Mouse (Mus musculus): ENCODE measurements at regions not wholly inside any gene's neighbourhood (a gene's known extent, or its start where the extent isn't known, plus 50 kb on each side); places are given as distances from the start of the nearest gene placed in this dataset.

DNA sequence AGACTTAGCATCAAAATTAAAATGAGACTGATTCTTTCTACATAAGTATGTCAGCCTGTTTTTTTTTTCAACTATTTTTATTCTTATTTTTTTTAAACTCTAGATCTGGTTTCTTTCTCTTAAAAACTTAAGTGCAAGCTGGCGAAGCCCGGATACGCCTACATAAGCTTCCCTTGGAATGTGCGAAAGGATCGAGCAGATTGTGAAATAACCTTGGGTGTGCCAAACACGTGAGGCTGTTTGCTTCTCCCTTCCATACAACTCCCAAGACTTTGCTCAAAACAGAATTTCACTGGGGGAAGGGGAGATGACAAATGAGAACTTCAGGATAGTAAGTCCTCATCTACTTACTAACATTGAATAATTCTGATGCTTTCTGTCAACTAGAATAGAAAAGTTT, 236.3 kb downstream of the Pdcd6ip start:
- Histone ChIP-seq H3K9me3 (replicated peaks; ENCODE audit: control insufficient read depth, low read length) (no peaks in the 10 kb centered on the region; the same call in 1 of the 2 replicates), H3K36me3 (ENCODE audit: control insufficient read depth, insufficient read depth) (no peaks in the 10 kb centered on the region), H3K4me3 (ENCODE audit: low read length) (no peak overlapping the region), H3K27ac (ENCODE audit: low read length) (no peak overlapping the region), H3K4me1 (ENCODE audit: control insufficient read depth, insufficient read depth, low read length) (no peaks in the 10 kb centered on the region), H3K4me2 (ENCODE audit: low read depth, low read length) (no peak overlapping the region), H3K27me3 (ENCODE audit: control insufficient read depth, insufficient read depth, low read length) (no peaks in the 10 kb centered on the region), H3K9ac (ENCODE audit: low read length) (no peak overlapping the region)
- 80% methylated on average over 6 of the region's 6 CpGs for WGBS
- no peak for ATAC-seq (replicated peaks; ENCODE audit: extremely low read depth, insufficient read depth, low FRiP score)

DNA sequence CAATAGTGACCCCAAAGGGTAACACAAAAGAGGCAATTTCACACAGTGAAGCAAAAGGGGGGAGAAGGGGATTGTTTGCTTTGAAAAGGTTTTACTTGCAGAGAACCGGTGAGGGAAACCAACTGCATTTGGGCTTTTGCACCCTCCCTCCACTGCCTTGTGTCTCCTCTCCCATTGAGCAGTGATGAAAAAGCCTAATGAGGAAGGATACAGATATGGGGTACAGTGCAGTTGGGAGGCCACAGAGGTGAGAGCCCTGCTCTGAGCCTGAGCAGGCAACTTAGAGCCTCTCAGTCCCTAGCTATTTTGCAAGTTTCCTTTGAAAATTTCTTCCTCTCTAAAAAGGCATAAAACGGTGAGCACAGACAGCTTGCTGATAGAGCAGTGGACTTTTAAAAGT, 245.2 kb downstream of the Pdcd6ip start:
- no peak overlapping the region for H3K4me2 ChIP-seq (ENCODE audit: low read depth, low read length)
- H3K9me3 ChIP-seq (replicated peaks; ENCODE audit: control insufficient read depth, low read length): no peaks in the 10 kb centered on the region
- H3K4me3 ChIP-seq (ENCODE audit: low read length): no peak overlapping the region
- H3K27me3 ChIP-seq (ENCODE audit: control insufficient read depth, insufficient read depth, low read length): no peaks in the 10 kb centered on the region
- ATAC-seq (replicated peaks; ENCODE audit: extremely low read depth, insufficient read depth, low FRiP score): no peak
- H3K36me3 ChIP-seq (ENCODE audit: control insufficient read depth, insufficient read depth): no peaks in the 10 kb centered on the region
- 53% methylated on average over 2 of the region's 2 CpGs for WGBS
- H3K4me1 ChIP-seq (ENCODE audit: control insufficient read depth, insufficient read depth, low read length): no peaks in the 10 kb centered on the region
- H3K9ac ChIP-seq (ENCODE audit: low read length): no peak overlapping the region
- no peak overlapping the region for H3K27ac ChIP-seq (ENCODE audit: low read length)

DNA sequence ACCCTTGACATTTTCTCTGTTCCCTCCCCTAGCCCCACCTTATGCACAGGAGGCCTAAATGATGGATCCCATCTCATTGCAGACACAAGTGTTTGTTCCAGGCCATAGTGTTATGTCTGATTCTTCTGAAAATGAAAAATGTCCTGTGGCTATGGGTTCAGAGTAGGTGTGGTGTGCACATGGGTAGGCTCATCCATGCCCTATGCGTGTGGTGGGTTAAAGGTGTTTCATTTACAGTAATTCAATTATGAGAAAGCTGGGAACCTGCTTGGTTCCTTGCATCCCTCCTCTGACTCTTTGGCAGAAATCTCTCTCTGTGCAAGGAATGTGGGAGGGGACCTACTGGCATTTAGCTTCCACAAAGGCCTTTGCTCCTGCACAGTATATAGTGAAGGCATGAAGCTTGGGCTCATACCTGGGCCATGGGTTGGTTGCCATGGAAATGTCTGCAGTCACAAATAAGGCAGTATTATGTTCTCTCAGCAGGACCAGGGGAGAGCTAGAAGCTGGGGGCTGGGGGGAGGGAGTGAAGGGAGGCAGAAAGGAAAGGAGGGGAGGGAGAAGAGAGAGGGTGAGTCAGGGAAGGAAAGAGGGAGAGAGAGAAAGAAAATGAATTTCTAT, 245.7 kb downstream of the Pdcd6ip start:
- Histone ChIP-seq H3K9ac (ENCODE audit: low read length) (no peak overlapping the region), H3K4me3 (ENCODE audit: low read length) (no peak overlapping the region), H3K36me3 (ENCODE audit: control insufficient read depth, insufficient read depth) (no peaks in the 10 kb centered on the region), H3K27ac (ENCODE audit: low read length) (no peak overlapping the region), H3K27me3 (ENCODE audit: control insufficient read depth, insufficient read depth, low read length) (no peaks in the 10 kb centered on the region), H3K9me3 (replicated peaks; ENCODE audit: control insufficient read depth, low read length) (no peaks in the 10 kb centered on the region), H3K4me1 (ENCODE audit: control insufficient read depth, insufficient read depth, low read length) (no peaks in the 10 kb centered on the region), H3K4me2 (ENCODE audit: low read depth, low read length) (no peak overlapping the region)
- WGBS: 85% methylated on average over 1 of the region's 1 CpGs
- ATAC-seq (replicated peaks; ENCODE audit: extremely low read depth, insufficient read depth, low FRiP score): no peak

DNA sequence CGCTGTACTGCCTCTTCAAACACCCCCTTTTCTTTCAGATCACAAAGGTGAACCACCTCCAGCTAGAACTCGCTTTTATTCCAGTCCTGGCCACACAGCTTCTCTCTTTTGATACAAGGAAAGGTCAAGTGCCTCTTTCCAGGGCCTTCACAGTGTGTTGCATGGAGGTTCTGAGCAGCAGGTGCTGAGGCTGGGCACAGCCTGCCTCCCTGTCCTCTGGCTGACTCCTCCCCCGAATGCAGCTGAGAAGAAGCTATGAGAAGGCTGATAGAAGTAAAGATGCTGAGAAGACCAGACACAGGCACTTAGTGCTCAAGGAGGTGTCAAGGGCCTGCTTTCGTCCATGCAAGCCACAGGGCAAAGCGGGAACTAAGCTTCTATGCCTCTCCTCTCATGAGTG, 248.2 kb downstream of the Pdcd6ip start:
- H3K27me3 ChIP-seq (ENCODE audit: control insufficient read depth, insufficient read depth, low read length): no peaks in the 10 kb centered on the region
- H3K27ac ChIP-seq (ENCODE audit: low read length): no peak overlapping the region
- no peaks in the 10 kb centered on the region for H3K4me1 ChIP-seq (ENCODE audit: control insufficient read depth, insufficient read depth, low read length)
- no peaks in the 10 kb centered on the region for H3K36me3 ChIP-seq (ENCODE audit: control insufficient read depth, insufficient read depth)
- no peak overlapping the region for H3K9ac ChIP-seq (ENCODE audit: low read length)
- H3K9me3 ChIP-seq (replicated peaks; ENCODE audit: control insufficient read depth, low read length): no peaks in the 10 kb centered on the region; the same call in 1 of the 2 replicates
- no peak overlapping the region for H3K4me2 ChIP-seq (ENCODE audit: low read depth, low read length)
- 63% methylated on average over 5 of the region's 5 CpGs for WGBS
- H3K4me3 ChIP-seq (ENCODE audit: low read length): no peak overlapping the region
- ATAC-seq (replicated peaks; ENCODE audit: extremely low read depth, insufficient read depth, low FRiP score): no peak

DNA sequence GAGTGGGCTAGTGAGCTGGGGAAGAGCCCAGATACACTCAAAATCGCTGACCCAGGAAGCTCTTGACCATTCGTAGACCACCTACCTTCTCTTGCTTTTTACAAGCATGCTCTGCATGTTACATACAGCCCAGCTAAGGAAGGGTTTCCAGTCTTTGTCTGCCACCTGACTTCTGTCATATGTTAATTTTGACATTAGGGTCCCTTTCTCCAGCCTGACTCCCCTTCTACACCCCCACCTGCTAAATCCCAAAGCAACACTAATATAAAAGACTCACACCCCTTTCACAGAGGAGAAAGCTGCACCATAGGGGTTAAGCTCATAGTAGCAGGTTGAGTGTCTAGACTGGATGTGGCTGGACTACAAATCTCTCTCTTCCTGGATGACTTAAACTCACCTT, 248.8 kb downstream of the Pdcd6ip start:
- Histone ChIP-seq H3K4me1 (ENCODE audit: control insufficient read depth, insufficient read depth, low read length) (no peaks in the 10 kb centered on the region), H3K4me2 (ENCODE audit: low read depth, low read length) (no peak overlapping the region), H3K9me3 (replicated peaks; ENCODE audit: control insufficient read depth, low read length) (no peaks in the 10 kb centered on the region; the same call in 1 of the 2 replicates), H3K27me3 (ENCODE audit: control insufficient read depth, insufficient read depth, low read length) (no peaks in the 10 kb centered on the region), H3K9ac (ENCODE audit: low read length) (no peak overlapping the region), H3K27ac (ENCODE audit: low read length) (no peak overlapping the region), H3K4me3 (ENCODE audit: low read length) (no peak overlapping the region), H3K36me3 (ENCODE audit: control insufficient read depth, insufficient read depth) (no peaks in the 10 kb centered on the region)
- 64% methylated on average over 2 of the region's 2 CpGs for WGBS
- ATAC-seq (replicated peaks; ENCODE audit: extremely low read depth, insufficient read depth, low FRiP score): no peak

DNA sequence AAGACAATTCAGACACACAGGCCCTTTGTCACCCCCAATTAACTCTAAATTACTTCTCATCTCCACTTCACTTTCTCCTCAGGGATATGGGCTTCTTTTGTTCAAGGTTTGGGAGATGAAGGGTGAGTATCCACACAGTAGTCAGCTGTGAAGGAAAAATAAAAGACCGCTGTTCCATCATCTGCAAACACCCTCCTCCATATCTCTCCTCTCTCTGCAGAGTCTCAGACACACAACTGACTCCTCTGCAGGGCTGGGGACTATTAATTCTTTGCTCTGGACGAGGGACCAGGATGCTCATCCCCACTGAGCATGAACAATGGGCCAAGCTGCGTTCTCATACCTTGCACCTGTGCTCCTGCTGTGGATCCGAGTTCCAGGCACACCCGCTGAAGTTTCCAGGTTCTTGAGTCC, 249.3 kb downstream of the Pdcd6ip start:
- Histone ChIP-seq H3K36me3 (ENCODE audit: control insufficient read depth, insufficient read depth) (no peaks in the 10 kb centered on the region), H3K9ac (ENCODE audit: low read length) (no peak overlapping the region), H3K4me2 (ENCODE audit: low read depth, low read length) (no peak overlapping the region), H3K4me1 (ENCODE audit: control insufficient read depth, insufficient read depth, low read length) (no peaks in the 10 kb centered on the region), H3K9me3 (replicated peaks; ENCODE audit: control insufficient read depth, low read length) (no peaks in the 10 kb centered on the region; the same call in 1 of the 2 replicates), H3K27ac (ENCODE audit: low read length) (no peak overlapping the region), H3K4me3 (ENCODE audit: low read length) (no peak overlapping the region), H3K27me3 (ENCODE audit: control insufficient read depth, insufficient read depth, low read length) (no peaks in the 10 kb centered on the region)
- ATAC-seq (replicated peaks; ENCODE audit: extremely low read depth, insufficient read depth, low FRiP score): no peak
- WGBS: 42% methylated on average over 5 of the region's 5 CpGs

DNA sequence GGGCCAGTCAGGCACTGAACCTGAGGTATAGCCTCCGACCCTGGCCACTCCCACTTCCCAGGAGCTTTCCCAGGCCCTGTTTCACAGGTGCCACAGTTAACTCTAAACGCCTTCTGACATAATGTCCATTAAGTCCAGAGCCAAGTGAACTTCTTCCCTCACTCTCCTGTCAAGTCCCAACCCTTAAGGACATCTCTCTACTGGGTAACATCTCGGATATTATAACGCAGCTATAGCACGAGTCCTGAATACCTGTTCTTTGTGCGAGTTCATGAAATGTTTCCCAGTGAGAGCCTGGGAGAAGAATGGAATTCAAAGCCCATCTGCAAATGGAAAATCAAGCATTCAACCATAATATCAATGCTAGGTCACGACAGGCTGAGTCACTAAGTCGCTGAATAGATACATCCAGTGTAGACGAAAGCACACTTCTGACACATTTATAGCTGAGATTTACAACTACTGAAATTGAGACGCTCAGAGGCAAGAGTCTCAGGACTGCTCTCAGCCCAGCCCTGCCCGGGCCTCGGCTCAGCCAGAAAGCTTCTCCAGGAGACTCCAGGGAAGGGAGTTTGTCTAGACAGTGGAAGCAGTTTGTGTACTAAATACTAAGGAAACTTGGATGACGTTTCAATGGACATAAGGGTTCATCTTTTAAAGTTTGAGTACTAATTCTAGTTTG, 250.7 kb downstream of the Pdcd6ip start:
- Histone ChIP-seq H3K4me2 (ENCODE audit: low read depth, low read length) (no peak overlapping the region), H3K9me3 (replicated peaks; ENCODE audit: control insufficient read depth, low read length) (no peaks in the 10 kb centered on the region; the same call in 1 of the 2 replicates), H3K9ac (ENCODE audit: low read length) (no peak overlapping the region), H3K27me3 (ENCODE audit: control insufficient read depth, insufficient read depth, low read length) (no peaks in the 10 kb centered on the region), H3K27ac (ENCODE audit: low read length) (no peak overlapping the region), H3K36me3 (ENCODE audit: control insufficient read depth, insufficient read depth) (no peaks in the 10 kb centered on the region), H3K4me1 (ENCODE audit: control insufficient read depth, insufficient read depth, low read length) (no peaks in the 10 kb centered on the region), H3K4me3 (ENCODE audit: low read length) (no peak overlapping the region)
- ATAC-seq (replicated peaks; ENCODE audit: extremely low read depth, insufficient read depth, low FRiP score): no peak
- WGBS: 79% methylated on average over 13 of the region's 13 CpGs

DNA sequence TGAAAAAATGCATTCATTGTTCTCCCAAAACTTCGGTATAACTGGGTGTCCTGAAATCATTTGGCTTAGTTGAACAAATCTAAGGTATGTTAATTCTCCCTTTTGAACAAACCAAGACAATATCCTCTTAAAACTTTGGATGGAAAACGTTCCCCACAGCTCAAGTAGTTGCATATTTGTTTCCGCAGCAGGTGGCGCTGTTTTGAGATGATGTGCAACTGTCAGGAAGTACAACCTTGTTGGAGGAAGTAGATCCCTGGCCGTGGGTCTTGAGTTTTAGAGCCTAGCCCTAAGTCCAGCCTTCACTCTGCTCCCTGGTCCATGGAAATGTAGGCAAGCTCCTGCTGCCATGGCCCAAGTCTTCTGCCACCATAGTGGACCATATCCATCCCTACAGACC, 252.5 kb downstream of the Pdcd6ip start:
- no peaks in the 10 kb centered on the region for H3K36me3 ChIP-seq (ENCODE audit: control insufficient read depth, insufficient read depth)
- no peaks in the 10 kb centered on the region; the same call in 1 of the 2 replicates for H3K9me3 ChIP-seq (replicated peaks; ENCODE audit: control insufficient read depth, low read length)
- H3K4me1 ChIP-seq (ENCODE audit: control insufficient read depth, insufficient read depth, low read length): no peaks in the 10 kb centered on the region
- no peaks in the 10 kb centered on the region for H3K27me3 ChIP-seq (ENCODE audit: control insufficient read depth, insufficient read depth, low read length)
- ATAC-seq (replicated peaks; ENCODE audit: extremely low read depth, insufficient read depth, low FRiP score): no peak
- no peak overlapping the region for H3K9ac ChIP-seq (ENCODE audit: low read length)
- 82% methylated on average over 5 of the region's 5 CpGs for WGBS
- H3K27ac ChIP-seq (ENCODE audit: low read length): no peak overlapping the region
- H3K4me3 ChIP-seq (ENCODE audit: low read length): no peak overlapping the region
- H3K4me2 ChIP-seq (ENCODE audit: low read depth, low read length): no peak overlapping the region

DNA sequence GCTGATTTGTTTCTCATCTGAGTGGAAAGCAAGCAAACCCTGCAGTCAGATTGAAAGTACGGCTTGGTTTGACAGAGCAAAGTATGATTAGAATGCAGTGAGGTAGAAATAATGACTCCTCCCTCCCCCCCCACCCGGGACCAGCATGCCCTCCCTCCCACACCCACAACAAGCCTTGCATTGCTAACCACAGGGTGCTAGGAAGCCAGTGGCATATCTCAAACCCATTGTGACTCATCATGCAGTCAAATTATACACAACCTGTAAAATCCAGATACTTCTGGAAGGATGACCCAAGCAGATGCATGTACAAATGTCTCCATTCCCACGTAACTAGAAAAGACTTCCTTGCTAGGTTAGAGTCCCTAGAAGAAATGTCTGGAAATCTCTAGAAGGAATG, 254.8 kb downstream of the Pdcd6ip start:
- ATAC-seq (replicated peaks; ENCODE audit: extremely low read depth, insufficient read depth, low FRiP score): no peak
- Histone ChIP-seq H3K27ac (ENCODE audit: low read length) (no peak overlapping the region), H3K9ac (ENCODE audit: low read length) (no peak overlapping the region), H3K4me2 (ENCODE audit: low read depth, low read length) (no peak overlapping the region), H3K4me3 (ENCODE audit: low read length) (no peak overlapping the region), H3K36me3 (ENCODE audit: control insufficient read depth, insufficient read depth) (no peaks in the 10 kb centered on the region), H3K9me3 (replicated peaks; ENCODE audit: control insufficient read depth, low read length) (no peaks in the 10 kb centered on the region; the same call in 1 of the 2 replicates), H3K27me3 (ENCODE audit: control insufficient read depth, insufficient read depth, low read length) (no peaks in the 10 kb centered on the region), H3K4me1 (ENCODE audit: control insufficient read depth, insufficient read depth, low read length) (no peaks in the 10 kb centered on the region)
- WGBS: 61% methylated on average over 3 of the region's 3 CpGs
